Mouse (Mus musculus): ENCODE results near the gene 4930578G10Rik. TPM values are rescaled to one million over a fixed set of nuclear protein-coding genes. Genes with fewer than 3 reads are reported as not detected.

Gene 4930578G10Rik
- total and polyA plus RNA-seq, 2 experiments from 2014 or later, result 0.36 TPM; not detected in 1

GRCm38 (mm10) chr4:42867390-42867789 is 132.0 kb downstream of the 4930578G10Rik start:
- H3K4me2 ChIP-seq (ENCODE audit: low read depth, low read length, poor library complexity, severe bottlenecking), result no peak overlapping the region
- no peak overlapping the region for H3K4me3 ChIP-seq (ENCODE audit: low read depth, low read length)
- no peak for ATAC-seq (ENCODE audit: low FRiP score)
- H3K9ac ChIP-seq (replicated peaks; ENCODE audit: low read length, poor library complexity, severe bottlenecking), result no peak overlapping the region
- H3K4me1 ChIP-seq (ENCODE audit: insufficient read depth, low read length), result no peaks in the 10 kb centered on the region
- H3K36me3 ChIP-seq (ENCODE audit: insufficient read depth, low read length), result no peaks in the 10 kb centered on the region
- H3K9me3 ChIP-seq (ENCODE audit: low read length), result no peaks in the 10 kb centered on the region
- WGBS, result 79% methylated on average over 3 of the region's 3 CpGs
- H3K27ac ChIP-seq (ENCODE audit: low read depth, low read length), result no peak overlapping the region
- DNase-seq (ENCODE audit: low spot score), result no peak
- no peak for TF ChIP-seq CTCF (IDR thresholded peaks at IDR 0.05)
- H3K27me3 ChIP-seq (ENCODE audit: insufficient read depth, low read length), result no peaks in the 10 kb centered on the region

GRCm38 (mm10) chr4:42868193-42868592 is 132.8 kb downstream of the 4930578G10Rik start:
- Histone ChIP-seq H3K9ac (replicated peaks; ENCODE audit: low read length, poor library complexity, severe bottlenecking) (no peak overlapping the region), H3K36me3 (ENCODE audit: insufficient read depth, low read length) (no peaks in the 10 kb centered on the region), H3K4me2 (ENCODE audit: low read depth, low read length, poor library complexity, severe bottlenecking) (no peak overlapping the region), H3K9me3 (ENCODE audit: low read length) (no peaks in the 10 kb centered on the region), H3K4me1 (ENCODE audit: insufficient read depth, low read length) (no peaks in the 10 kb centered on the region), H3K4me3 (ENCODE audit: low read depth, low read length) (no peak overlapping the region), H3K27ac (ENCODE audit: low read depth, low read length) (no peak overlapping the region), H3K27me3 (ENCODE audit: insufficient read depth, low read length) (no peaks in the 10 kb centered on the region)
- no peak for TF ChIP-seq CTCF (IDR thresholded peaks at IDR 0.05)
- no peak for DNase-seq (ENCODE audit: low spot score)
- ATAC-seq (ENCODE audit: low FRiP score), result no peak
- 93% methylated on average over 5 of the region's 5 CpGs for WGBS

- Histone ChIP-seq H3K36me3 (ENCODE audit: insufficient read depth, low read length) (no peaks in the 10 kb centered on the region), H3K4me1 (ENCODE audit: insufficient read depth, low read length) (no peaks in the 10 kb centered on the region), H3K9me3 (ENCODE audit: low read length) (no peaks in the 10 kb centered on the region), H3K27me3 (ENCODE audit: insufficient read depth, low read length) (no peaks in the 10 kb centered on the region), H3K4me3 (ENCODE audit: low read depth, low read length) (no peak overlapping the region), H3K9ac (replicated peaks; ENCODE audit: low read length, poor library complexity, severe bottlenecking) (no peak overlapping the region), H3K27ac (ENCODE audit: low read depth, low read length) (no peak overlapping the region), H3K4me2 (ENCODE audit: low read depth, low read length, poor library complexity, severe bottlenecking) (no peak overlapping the region)
- ATAC-seq (ENCODE audit: low FRiP score) (no peak), DNase-seq (ENCODE audit: low spot score) (peak; percentile 4)
- peak; percentile 66 for TF ChIP-seq CTCF (IDR thresholded peaks at IDR 0.05)
- WGBS, result 82% methylated on average over 5 of the region's 5 CpGs
Measured at GRCm38 (mm10) chr4:42870748-42871147, 135.4 kb downstream of the 4930578G10Rik start.

- DNase-seq (ENCODE audit: low spot score) (no peak), ATAC-seq (ENCODE audit: low FRiP score) (no peak)
- H3K4me2 ChIP-seq (ENCODE audit: low read depth, low read length, poor library complexity, severe bottlenecking), result no peak overlapping the region
- H3K27ac ChIP-seq (ENCODE audit: low read depth, low read length), result no peak overlapping the region
- no peak overlapping the region for H3K4me3 ChIP-seq (ENCODE audit: low read depth, low read length)
- no peak for TF ChIP-seq CTCF (IDR thresholded peaks at IDR 0.05)
- H3K36me3 ChIP-seq (ENCODE audit: insufficient read depth, low read length), result no peaks in the 10 kb centered on the region
- no peaks in the 10 kb centered on the region for H3K27me3 ChIP-seq (ENCODE audit: insufficient read depth, low read length)
- 97% methylated on average over 7 of the region's 7 CpGs for WGBS
- no peaks in the 10 kb centered on the region for H3K9me3 ChIP-seq (ENCODE audit: low read length)
- no peaks in the 10 kb centered on the region for H3K4me1 ChIP-seq (ENCODE audit: insufficient read depth, low read length)
- no peak overlapping the region for H3K9ac ChIP-seq (replicated peaks; ENCODE audit: low read length, poor library complexity, severe bottlenecking)
Measured at GRCm38 (mm10) chr4:42872151-42872550, 136.8 kb downstream of the 4930578G10Rik start.

- Histone ChIP-seq H3K9me3 (ENCODE audit: low read length) (no peaks in the 10 kb centered on the region), H3K36me3 (ENCODE audit: insufficient read depth, low read length) (no peaks in the 10 kb centered on the region), H3K9ac (replicated peaks; ENCODE audit: low read length, poor library complexity, severe bottlenecking) (no peak overlapping the region), H3K4me2 (ENCODE audit: low read depth, low read length, poor library complexity, severe bottlenecking) (no peak overlapping the region), H3K27ac (ENCODE audit: low read depth, low read length) (no peak overlapping the region), H3K4me3 (ENCODE audit: low read depth, low read length) (no peak overlapping the region), H3K4me1 (ENCODE audit: insufficient read depth, low read length) (no peaks in the 10 kb centered on the region), H3K27me3 (ENCODE audit: insufficient read depth, low read length) (no peaks in the 10 kb centered on the region)
- no peak for DNase-seq (ENCODE audit: low spot score)
- 84% methylated on average over 16 of the region's 16 CpGs for WGBS
- no peak for TF ChIP-seq CTCF (IDR thresholded peaks at IDR 0.05)
- no peak for ATAC-seq (ENCODE audit: low FRiP score)
Measured at GRCm38 (mm10) chr4:42872746-42873435, 137.5 kb downstream of the 4930578G10Rik start.

- ATAC-seq (ENCODE audit: low FRiP score), result no peak
- Histone ChIP-seq H3K27ac (ENCODE audit: low read depth, low read length) (no peak within 1 kb of the TSS), H3K27me3 (ENCODE audit: insufficient read depth, low read length) (no peaks in the 10 kb centered on the region), H3K9me3 (ENCODE audit: low read length) (no peaks in the 10 kb centered on the region), H3K4me3 (ENCODE audit: low read depth, low read length) (no peak within 1 kb of the TSS), H3K4me2 (ENCODE audit: low read depth, low read length, poor library complexity, severe bottlenecking) (no peak within 1 kb of the TSS), H3K4me1 (ENCODE audit: insufficient read depth, low read length) (no peaks in the 10 kb centered on the region), H3K9ac (replicated peaks; ENCODE audit: low read length, poor library complexity, severe bottlenecking) (no peak within 1 kb of the TSS), H3K36me3 (ENCODE audit: insufficient read depth, low read length) (no peaks in the 10 kb centered on the region)
- TF ChIP-seq CTCF (IDR thresholded peaks at IDR 0.05), result no peak
- 82% methylated on average over 7 of the region's 7 CpGs for WGBS
- no peak for DNase-seq (ENCODE audit: low spot score)
Measured at GRCm38 (mm10) chr4:42874134-42874533, 138.8 kb downstream of the 4930578G10Rik start, which contains the start of gene Fam205c. TSS of gene Fam205c (minus strand) at chr4:42874234.

All from midbrain, postnatal 0 days (tissue).